Mouse (Mus musculus) frontal cortex, postnatal 25 days (tissue): ENCODE measurements around the gene Cox11.
A peak's percentile ranks its signal among the peaks of the same experiment; 100 is the strongest.

Experiments used
- DNase-seq, 2 experiments: peaks; one replicate each; pipeline ENCODE4 v3.0.0; 2022; ENCODE audit warnings: low spot score in 2 of 2

The Cox11 gene

DNA sequence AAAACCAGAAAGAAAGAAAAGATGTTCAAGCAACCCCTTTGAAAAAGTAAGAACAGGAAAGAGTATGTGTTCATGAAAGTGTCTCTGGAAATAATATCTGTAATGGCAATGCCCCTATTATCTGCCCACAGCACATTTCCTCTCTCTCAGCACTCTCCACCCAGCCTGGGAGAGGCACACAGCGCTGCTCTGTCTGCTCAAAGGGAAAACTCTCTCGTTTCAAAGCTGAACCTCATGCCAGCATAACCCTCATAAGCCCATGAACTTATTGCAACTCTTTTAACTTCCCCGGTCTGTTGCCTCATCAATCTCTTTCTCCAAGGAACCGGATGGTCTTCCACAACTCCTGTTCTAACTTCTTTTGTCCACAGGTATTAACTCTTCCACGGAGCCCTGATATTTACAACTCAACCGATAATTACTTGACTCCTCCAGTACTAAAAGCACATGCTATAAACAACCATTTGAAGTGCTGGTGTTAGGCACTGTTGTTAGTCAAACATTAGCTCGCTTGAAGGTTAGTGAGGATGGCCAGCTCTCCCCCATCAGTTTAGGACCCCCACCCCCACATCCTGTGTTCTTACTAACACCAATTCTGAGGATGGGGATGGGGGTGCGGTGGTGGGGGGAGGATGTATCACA lies 26.5 kb downstream of the Cox11 start:
- no peak for DNase-seq

- DNase-seq = no peak
Measured at GRCm38 (mm10) chr11:90665161-90665560, 27.2 kb downstream of the Cox11 start.

GRCm38 (mm10) chr11:90666144-90666757 lies 28.3 kb downstream of the Cox11 start:
- DNase-seq = no peak

DNA sequence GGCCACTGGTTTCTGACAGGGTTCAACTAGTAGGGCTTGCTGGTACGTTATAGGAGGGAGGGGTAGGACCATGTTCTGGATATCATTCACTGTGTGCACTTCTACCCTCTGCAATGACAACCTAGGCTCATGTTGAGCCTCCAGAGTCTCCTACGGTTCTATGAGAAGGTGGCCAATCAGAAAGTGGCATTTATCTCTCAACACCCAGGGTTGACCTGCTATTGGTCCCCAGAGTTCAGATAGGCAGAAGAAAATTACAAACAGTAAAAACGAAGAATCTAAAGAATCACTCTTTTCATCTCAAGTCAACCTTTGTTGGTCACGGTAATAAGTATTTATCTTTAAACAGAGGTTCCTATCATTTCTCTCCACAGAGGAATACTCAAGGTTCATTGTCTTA lies 28.9 kb downstream of the Cox11 start:
- no peak for DNase-seq

- no peak for DNase-seq
Measured at GRCm38 (mm10) chr11:90667325-90667724, 29.4 kb downstream of the Cox11 start.

- no peak for DNase-seq
Measured at GRCm38 (mm10) chr11:90675479-90676110, 37.6 kb downstream of the Cox11 start.

GRCm38 (mm10) chr11:90677027-90677426 lies 39.1 kb downstream of the Cox11 start:
- no peak for DNase-seq

DNA sequence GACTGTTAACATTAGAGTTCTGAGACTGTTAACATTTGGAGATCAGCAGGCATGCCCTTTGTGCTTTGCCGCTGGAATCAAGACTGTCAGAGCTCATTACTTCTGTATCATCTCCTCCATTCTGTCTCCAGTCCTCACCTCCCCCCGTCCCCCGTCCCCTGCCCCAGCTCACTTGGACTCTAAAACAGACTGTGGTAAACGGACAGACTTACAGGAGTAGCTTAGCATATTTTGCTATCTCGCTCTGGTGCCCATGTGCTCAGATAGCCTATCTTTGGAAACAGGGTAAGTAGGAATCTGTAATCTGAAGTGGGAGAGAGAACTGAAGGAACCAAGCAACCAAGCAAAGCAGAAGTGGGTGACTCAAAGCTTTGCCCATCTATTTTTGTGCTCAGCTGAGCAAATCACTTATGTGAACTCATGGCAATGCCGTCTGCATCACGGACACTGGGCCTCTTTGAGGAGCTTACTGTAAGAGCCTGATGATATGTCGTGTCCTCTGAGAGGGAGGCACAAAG lies 39.9 kb downstream of the Cox11 start:
- peak in 1 of 2 experiments; percentile 14 for DNase-seq

- DNase-seq = no peak
Measured at GRCm38 (mm10) chr11:90678582-90678981, 40.6 kb downstream of the Cox11 start.

GRCm38 (mm10) chr11:90681171-90681570 lies 43.2 kb downstream of the Cox11 start:
- no peak for DNase-seq

DNA sequence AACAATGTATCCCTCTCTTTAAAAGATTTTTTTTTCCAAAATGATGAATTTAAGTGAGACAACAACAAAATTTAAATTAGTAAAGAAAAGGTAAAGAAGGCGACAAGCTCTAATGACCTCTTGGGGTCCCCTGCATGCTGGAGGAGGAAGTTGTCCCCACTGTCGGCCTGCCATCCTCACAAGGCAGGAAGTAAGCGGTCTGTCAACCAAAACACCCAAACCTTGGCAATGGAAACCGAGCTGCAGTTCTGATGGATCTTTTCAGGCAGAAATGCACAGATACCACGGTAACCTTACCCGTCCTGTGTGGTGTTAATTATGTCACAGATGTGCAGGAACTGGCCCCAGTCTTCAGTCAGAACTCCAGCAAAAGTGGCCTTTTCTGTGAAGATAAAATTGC lies 46.8 kb downstream of the Cox11 start:
- DNase-seq = no peak

DNA sequence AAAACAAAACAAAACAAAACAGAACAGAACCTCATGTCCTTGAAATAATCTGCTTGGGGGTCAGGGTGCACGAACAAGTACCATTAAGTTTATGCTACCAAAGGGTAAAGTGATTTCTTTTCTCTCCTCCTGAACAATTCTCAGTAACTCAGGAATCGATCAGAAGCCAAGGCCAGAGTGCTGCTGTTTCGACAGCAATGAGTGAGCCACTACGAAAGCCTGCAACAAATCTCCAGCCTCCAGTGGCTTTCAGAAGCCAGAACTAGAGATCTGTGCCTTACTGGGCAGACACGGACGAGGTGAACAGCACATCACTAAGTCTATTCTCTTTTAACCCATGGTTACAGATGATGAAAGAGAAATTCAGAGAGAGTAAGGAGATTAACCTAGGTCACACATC lies 47.2 kb downstream of the Cox11 start:
- DNase-seq = no peak

- DNase-seq = no peak
Measured at GRCm38 (mm10) chr11:90686287-90687025, 48.5 kb downstream of the Cox11 start.

- no peak for DNase-seq
Measured at GRCm38 (mm10) chr11:90687040-90687439, 49.1 kb downstream of the Cox11 start.

GRCm38 (mm10) chr11:90687460-90688416 lies 49.8 kb downstream of the Cox11 start, which contains the start of gene Tom1l1:
Gene Tom1l1, minus strand, starts transcription at chr11:90688366.
- peak; percentile 54 to 68 for DNase-seq

GRCm38 (mm10) chr11:90690361-90690760 lies 52.4 kb downstream of the Cox11 start:
- DNase-seq = no peak

- no peak for DNase-seq
Measured at GRCm38 (mm10) chr11:90694206-90694605, 56.2 kb downstream of the Cox11 start.
